8 mouse cellular contexts compared by ENCODE assay signal in the genomic region with DNA sequence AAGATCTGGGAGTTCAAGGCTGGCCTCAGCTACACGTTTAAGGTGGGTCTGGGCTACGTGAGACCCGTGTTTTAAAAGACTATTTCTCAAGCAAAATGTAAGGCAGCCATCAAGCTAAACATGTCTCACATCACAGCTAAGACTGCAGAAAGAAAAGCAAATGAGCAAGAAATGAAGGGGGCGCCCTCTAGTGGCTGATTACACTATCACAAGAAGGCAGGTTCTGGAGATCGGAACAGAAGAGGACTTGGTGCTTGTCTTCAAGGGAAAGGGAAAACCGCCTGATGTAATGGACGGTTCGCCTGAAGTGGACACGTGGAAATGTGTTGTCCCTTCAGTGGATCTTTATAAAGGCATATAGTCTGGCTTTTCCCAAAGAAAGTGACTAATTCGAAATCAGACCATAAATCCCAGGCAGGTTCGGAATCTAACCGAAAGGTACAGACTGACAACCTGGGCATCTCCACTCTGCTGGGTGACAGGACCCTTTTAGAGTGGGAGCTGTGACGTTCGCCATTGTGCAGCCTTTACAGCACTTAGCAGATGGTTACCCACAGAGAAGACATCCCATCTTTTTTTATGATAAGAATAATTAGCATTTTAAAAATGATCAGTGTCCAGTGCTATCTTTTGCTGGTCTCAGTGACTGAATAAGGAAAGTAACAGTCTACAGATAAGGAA. TPM values are rescaled to one million over a fixed set of nuclear protein-coding genes. Genes with fewer than 3 reads are reported as not detected.
DNase-seq lines count a peak whose midpoint lies in the region; ATAC-seq lines count a peak whose summit lies in the region.

No protein-coding gene starts in this region.

- peak; percentile 66; the same call in 1 of the 2 replicates for ATAC-seq in neutrophil, adult 5-6 weeks (ENCODE audit: extremely low read depth, insufficient number of reproducible peaks, low FRiP score, poor library complexity, severe bottlenecking)

- peak; percentile 74 for DNase-seq in CD4-positive helper T cell, adult 2 months (ENCODE audit: low read depth, low spot score)
- peak; percentile 69 to 75 for DNase-seq in adrenal gland, adult 18-20 months (ENCODE audit: low spot score in 2 of 2)
- DNase-seq in embryo, embryonic 10 days (ENCODE audit: low spot score) = peak; percentile 79
- peak; percentile 32 to 61 for DNase-seq in gastrocnemius, postnatal 36 days
- peak; percentile 75 to 89 for DNase-seq in kidney, postnatal 36 days
- DNase-seq in lung, adult 18-20 months = peak; percentile 54 to 66
- DNase-seq in thymus, postnatal 0 days (ENCODE audit: low spot score) = peak; percentile 69

- intact Hi-C loops in gastrocnemius, postnatal 36 days (cut with DNase I) = no loop called here

RNA-seq across cellular contexts. Expression of a gene that starts 13.1 kb away (rescaled TPM):
- total RNA-seq in adrenal gland, adult 18-20 months (2021) = 10 to 100 TPM; 40.9 to 45.3 TPM
- 10 to 100 TPM; 39.5 to 44.0 TPM for total RNA-seq in gastrocnemius, postnatal 36 days (2021)
- total RNA-seq in neutrophil, adult 5-6 weeks (2017) = 121 and 154 TPM in 2 replicates
- 112 and 114 TPM in 2 replicates for polyA plus RNA-seq in thymus, postnatal 0 days (2015; fragmentation: Nextera tagmentation; extraction: Ambion mirVana)

RNA-seq across cellular contexts. Expression of a gene that starts 20.6 kb away (rescaled TPM):
- 10 to 100 TPM; 38.6 to 41.8 TPM for total RNA-seq in adrenal gland, adult 18-20 months (2021)
- total RNA-seq in gastrocnemius, postnatal 36 days (2021) = 10 to 100 TPM; 25.2 to 32.2 TPM
- 131 and 142 TPM in 2 replicates for total RNA-seq in neutrophil, adult 5-6 weeks (2017)
- polyA plus RNA-seq in thymus, postnatal 0 days (2015; fragmentation: Nextera tagmentation; extraction: Ambion mirVana) = 66.2 and 71.7 TPM in 2 replicates

Comparison
In these comparisons a context has a peak if more than half of its experiments do, and no peak if none do; other contexts are left out.
1. Peak in every context shown above with its lines: DNase-seq and ATAC-seq.